Mouse (Mus musculus) inflammation-experienced regulatory T-cells, adult 6 months (primary cell): ENCODE results near the gene Gsk3a. TPM values are rescaled to one million over a fixed set of nuclear protein-coding genes. Genes with fewer than 3 reads are reported as not detected.

ENCODE experiments used
- ATAC-seq: one replicate; pipeline ENCODE4 v1.8.0; 2017
- polyA plus RNA-seq, 3 experiments: library from polyadenylated mRNA; unstranded; fragments of 100-300 nt; shearing (Covaris generic); gene quantifications; one replicate each; pipeline ENCODE4 v1.2.1; 2017

Gene Gsk3a
- polyA plus RNA-seq, 3 experiments from 2014 or later: 8.5 to 13.3 (median 8.9) TPM

DNA sequence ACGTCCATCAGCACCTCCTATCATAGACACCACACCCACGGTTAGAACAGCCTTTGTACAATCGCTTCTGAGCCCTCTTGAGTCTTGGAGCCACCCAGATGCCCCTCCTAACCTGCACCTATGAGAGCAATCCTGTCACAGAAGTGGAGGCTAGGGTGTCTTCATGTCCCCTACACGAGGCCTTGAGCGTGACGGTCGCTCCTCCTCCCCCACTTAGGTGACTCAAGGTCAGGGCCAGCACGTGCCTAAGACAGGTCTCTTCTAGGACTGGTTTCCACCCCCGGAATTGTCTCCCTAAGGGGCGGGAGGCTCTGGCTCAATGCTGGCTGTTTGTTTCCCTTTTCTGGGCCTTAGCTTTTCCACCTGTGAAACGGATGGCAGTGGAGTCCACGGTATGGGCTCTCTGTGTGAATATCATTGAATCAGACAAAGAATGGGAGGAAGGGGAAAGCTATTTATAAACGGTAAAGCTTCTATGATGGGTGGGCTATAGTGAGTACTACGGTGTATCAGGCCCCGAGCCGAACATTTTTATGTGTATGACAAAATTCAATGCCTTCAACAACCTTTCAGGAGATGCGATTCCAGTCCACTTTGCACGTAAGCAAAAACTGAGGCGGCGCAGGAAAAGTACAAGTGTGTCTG lies 17.1 kb downstream of the Gsk3a start, which contains the start of gene Dedd2:
TSS of gene Dedd2 (minus strand) at position 159 of the 645 bp plus-strand sequence.
- ATAC-seq: no peak

DNA sequence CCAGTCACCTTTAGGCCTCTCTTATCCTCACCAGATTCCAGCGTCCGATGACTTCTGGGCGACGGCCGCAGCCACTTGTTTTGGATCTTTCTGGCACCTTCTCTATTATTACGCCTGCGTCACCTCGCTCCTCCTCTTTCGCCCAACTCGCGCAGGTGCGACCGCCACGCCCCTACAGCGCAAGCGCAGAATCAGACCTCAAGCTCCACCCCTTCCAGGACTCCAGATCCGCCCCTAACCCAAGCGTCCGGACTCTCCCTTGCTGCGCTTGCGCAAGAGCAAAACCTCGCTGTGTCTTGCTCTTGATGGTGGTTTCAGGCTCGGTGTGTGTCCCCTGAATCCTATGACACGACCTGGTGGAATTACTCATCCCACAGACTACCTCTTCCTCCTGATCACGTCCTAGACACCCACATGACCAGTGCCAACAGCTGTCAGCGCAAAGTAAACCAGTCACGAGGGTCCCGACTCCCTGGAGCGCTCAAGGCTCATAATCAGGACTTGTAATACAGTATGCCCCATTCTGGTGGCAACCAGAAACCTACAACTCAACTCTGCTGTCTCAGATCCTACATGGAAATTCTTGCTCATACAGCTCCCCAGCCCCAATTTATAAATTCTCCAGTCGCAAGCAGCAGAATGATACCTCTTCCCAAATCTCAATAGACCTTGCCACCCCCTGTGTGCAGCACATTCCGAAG lies 17.7 kb downstream of the Gsk3a start:
- ATAC-seq: peak; percentile 74

DNA sequence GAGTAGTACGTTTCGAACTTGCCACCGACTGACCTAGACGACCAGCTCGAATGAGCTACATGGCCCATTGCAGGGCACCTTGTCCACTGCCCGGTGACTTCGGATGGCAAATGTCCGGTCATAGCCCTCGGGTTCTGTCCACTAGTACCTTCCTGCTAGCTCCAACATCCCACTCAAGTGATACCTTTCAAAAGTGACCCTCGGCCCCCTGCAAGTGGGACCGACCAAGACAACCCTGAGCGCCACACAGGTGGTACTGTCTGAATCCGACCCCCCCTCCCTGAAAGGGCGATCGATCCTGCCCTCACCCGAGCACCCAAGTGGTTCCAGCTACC lies 18.3 kb downstream of the Gsk3a start:
- peak; percentile 16 for ATAC-seq

DNA sequence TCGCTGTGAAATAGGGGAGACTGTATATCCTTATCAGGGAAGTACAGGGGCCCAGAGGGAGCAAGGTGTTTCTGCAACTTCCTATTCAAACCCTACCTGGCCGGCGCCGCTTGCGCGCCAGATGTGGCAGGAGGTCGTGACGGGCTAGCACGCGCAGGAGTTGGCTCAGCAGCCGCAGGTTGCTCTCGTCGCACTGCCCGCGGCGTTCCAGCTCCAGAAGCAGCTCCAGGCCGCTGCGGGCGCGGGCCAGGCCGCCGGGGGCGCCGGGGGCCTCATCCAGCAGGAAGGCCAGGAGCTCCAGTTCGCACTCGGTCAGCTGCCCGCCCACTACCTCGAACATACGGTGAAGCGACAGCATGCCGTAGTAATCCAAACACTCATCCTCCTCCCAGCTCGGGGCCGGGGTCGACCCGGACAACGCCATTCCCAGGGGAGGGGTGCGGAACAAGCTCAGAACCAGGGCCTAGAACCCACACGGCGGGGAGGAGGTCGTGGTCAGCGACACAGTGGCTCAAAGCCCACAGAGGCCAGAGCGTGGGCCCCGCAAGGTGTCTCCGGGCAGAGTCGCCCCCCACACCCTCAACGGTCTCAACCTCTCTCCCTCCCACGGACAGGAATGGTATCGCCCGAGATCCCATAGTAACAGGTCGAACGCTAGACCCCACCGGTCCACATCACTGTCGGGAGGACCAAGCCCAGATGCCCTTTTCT lies 18.8 kb downstream of the Gsk3a start:
- no peak for ATAC-seq

DNA sequence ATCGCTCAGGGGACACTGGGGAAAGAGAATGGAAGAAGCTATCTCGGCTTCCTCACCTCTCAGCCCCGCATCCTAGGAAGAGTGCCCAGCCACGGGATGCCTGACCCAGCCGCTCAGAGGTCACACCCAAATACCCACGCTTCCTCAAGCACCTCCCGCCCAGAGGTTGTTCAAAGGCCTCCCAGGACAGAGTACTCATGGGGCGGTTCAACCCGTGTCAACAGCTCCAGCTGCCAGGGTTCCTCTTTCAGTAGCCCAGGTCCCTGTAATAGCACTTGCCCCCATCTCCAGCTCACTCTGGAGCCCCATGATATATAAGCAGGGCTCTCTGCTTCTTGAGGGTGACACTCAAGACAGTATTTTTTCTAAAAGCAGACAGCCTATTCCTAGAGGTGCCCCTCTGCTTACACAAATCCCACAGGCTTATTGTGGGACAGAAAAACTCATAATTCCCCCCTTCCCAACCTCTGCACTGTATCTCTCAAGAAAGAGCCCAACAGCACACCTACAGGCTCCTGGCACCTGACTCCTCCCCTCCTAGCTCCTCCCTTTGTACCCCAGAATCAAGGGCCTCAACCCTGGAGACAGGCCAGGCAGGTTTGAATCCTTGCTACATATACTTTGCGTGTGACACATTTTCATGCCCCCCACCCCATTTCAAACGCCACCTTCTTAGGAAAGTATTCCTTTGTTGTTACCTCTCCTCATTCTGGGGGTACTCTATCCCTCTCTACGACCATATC lies 19.8 kb downstream of the Gsk3a start:
- ATAC-seq: no peak

DNA sequence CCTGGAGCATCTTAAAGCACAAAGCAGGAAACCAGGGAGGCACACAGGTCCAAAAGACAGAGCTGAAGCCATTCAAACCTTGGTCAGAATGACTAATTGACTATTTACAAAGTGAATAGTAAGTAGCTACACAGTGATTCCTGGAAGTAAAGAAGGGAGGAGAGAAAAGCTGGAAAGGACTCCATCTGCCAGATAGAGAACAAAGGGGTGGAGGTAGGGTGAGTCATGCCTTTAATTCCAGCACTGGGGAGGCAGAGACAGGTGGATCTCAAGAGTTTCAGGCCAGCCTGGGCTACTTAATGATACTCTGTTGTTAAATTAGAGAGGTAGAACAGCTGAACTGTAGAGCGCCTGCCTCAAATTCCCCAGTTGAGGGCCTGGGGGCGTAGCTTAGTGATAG lies 23.5 kb downstream of the Gsk3a start:
- ATAC-seq: no peak

DNA sequence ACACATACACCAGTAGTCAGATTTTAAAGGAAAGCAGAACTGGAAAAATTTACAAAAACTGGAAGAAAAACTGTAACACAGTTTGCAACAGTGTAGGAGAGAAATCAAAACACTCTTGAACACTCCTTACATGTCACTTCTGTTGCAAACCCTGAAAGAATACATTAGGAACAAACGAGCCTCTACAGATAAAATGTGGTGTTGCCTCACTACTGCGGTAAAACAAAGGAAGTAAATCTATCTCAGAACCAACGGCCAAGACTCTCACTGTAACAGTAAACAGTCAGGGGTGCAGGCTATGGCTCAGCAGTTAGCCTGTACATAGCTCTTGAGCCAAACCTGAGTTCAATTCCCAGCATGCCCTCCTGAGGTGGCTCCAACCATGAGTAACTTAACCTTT lies 24.6 kb downstream of the Gsk3a start:
- no peak for ATAC-seq

DNA sequence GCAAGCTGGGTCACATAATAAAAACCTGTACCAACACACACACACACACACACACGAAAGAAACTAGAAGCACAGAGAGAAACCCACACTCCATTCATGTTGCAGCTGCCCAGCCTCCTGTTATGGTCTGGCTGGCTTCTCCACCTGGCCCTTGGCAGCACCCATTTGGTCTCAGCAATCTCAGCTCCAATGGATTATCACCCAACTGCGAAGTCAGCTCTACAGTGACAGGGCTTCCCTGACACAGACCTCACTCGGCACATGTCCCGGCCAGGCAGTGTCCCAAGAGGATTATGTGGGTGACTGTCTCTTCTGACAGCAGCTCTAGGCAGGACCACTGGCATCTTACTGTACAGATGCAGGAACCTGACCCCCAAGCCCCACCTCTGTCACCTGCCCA lies 27.2 kb downstream of the Gsk3a start:
- no peak for ATAC-seq

DNA sequence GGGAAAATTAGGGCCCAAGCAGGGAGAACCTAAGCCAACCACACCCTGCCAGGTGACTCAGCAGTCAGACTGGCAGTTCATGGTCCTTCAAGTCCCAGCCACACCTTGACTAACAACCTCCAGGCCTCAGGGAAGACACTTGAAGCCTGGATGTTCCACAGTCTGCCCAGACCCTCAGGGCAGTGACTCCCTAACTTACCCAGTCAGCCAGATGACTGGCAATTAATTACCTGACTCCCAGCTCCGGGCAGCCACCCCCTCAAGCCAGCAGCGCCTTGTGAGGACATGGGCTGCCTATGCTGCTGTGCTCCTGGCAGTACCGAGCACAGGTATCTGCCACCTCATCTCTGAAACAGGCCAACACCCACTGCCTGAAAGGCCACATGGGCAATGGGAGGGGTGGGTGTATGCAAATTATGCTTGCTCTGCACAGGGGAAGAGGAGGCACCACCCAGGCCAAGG lies 28.5 kb downstream of the Gsk3a start:
- peak; percentile 63 for ATAC-seq

DNA sequence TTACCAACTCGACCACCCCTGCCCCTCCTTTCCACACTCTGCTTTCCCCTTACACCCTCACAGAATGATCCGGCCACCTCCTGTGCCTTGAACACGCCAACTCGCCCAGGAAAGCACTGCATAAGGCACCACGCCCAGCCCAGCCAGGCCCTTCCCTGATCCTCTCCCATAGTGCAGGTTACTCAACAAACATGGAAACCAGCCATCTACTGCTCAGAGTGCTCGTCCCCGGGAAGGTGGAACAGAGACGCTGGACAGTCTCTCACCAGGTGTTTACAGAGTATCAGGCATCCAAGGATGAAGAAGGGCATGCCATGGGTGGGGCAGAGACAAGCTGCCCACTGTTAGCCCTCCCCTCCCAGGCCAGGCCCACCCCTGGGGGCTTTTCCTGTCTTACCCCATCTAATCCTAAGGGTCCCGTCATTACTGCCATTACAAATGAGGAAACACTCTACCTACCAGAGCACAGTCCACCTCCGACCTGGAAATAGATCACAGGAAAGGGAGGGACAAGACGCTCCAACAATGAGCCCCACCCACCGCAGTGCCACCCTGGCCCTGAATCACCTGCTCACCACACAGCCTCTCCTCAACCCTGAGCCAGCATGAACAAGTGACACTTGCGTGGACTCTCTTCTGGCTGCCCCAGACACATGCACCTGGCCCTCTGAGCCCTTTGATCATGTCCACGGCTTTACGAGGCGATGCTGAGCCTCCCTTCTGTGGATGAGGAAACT lies 31.4 kb downstream of the Gsk3a start:
- ATAC-seq: peak; percentile 16

DNA sequence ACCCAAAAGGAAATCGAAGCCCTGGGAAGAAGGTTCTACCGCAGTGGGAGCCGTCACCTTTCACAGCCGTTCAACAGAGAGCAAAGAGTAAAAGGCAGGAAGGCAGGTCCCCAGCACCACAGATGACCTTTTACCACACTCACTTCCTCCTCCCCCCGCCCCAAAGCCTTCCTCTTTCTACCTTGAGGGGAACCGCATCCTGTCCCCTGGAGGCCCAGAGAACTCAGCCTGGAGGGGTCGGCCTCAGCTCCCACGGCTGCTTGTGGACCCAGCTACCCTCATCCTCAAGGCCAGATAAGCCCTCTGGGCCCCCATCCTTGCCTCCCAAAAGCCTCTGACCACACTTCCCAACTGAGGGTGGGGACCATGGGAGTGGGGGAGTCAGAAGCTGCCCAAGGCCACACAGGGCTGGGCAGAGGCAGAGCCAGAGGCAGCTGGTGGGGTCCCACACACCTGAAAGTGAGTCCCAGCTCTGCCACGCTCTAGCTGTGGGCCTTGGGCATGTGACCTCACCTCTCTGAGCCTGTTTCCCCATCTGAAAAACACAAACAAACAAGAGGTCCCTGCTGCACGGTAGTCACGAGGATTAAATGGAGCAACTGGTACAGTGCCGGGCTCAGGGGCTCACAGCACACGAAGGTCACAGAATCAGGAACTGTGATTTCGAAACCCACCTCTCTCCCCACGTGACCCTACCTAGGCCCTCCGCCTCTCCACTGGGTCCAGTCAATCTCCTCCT lies 32.1 kb downstream of the Gsk3a start:
- ATAC-seq: peak; percentile 91

DNA sequence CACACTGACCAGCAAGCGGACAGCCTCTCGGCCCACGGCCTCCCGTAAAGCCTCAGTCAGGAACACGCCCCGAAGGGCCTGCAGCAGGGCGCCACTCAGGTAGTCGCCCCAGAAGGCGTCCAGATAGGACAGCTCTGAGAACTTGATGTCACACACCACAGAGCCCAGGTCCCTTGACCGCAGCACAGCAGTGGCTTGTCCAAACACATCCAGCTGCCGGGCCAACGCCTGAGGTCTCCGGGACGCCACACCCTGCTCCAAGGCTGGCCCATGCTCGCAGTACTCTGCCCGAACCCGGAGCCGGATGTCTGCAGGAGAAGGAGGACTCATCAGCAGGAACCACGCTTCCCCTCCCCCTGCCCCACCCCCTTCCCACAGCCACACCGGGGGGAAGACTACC lies 34.0 kb downstream of the Gsk3a start:
- no peak for ATAC-seq

DNA sequence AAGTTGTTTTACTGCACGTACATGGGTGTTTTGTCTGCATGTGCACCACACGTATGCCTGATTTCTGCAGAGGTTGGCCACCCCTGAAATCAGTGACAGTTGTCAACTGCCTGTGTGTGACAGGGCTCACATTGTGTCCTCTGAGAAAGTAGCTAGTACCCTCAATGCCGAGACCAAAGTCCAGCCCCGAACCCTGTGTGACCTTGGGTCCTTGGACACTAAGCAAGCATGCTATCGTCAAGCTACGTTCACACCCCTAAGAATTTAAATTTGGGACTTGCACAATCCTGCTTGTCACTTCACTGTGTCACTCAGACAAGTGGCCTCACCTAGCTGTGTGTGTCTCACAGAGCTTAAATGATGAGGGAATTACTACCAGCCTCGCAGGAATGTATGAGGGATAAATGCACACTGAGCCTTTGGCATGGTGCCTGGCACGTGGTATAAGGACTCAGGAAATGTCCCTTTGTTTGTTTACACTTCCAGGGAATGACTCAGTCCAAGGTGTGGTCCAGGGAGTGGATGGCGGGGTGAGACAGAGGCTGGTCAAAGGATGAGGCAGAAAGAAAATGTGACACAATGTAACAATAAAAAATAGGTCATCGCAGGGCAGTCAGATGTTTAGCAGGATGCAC lies 40.1 kb downstream of the Gsk3a start:
- ATAC-seq: no peak

DNA sequence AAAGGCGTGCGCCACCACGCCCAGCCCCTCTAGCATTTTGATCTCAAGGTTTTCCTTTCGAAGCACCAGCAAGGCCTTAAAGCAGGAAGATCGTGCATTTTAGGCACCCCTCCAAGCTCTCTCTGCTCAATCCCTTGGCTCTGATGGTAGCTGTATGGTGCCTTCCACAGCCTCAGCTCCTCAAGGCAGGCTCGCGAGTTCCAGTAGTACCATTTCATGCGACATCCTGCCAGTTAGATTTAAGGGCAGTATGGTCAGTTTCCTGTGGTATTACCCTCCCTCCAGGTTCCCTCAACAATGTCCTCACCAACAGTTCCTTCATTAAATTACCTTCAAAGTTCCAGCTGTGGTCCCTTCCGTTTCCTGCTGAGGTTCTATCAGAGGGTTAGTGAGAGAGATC lies 41.5 kb downstream of the Gsk3a start:
- no peak for ATAC-seq

DNA sequence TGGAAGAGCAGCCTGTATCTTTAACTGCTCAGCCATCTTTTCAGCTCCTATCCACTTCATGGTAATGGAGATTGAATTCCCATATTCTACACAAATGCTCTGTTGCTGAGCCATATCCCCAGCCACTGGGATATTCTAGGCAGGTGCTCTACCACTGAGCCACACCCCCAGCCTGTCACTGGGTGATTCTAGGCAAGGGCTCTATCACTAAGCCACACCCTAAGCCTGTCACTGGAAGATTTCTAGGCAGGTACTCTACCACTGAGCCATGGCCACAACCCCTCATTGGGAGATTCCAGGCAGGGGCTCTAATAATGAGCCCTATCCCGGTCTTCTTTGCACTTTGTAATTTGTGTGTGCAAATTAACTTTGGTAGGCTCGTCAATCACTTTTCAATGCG lies 42.5 kb downstream of the Gsk3a start:
- ATAC-seq: no peak

DNA sequence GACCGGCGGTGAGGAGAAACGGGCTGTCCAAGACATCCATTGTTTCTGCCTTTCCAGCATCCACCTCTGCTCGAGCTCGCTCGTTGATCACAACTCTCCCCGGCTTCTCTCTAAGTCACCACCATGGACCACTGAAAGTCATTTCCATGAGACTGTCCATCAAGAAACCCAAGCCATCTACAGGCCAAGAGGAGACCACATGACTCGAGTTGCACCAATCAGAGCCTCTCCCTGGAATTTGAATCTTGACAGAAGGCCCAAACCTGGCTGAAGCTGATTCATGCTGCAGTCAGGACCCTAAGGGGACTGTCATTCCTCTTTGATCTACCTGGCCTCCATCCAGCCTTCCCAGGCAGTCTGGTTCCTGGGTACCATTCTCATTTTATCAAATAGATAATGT lies 45.5 kb downstream of the Gsk3a start:
- ATAC-seq: no peak

DNA sequence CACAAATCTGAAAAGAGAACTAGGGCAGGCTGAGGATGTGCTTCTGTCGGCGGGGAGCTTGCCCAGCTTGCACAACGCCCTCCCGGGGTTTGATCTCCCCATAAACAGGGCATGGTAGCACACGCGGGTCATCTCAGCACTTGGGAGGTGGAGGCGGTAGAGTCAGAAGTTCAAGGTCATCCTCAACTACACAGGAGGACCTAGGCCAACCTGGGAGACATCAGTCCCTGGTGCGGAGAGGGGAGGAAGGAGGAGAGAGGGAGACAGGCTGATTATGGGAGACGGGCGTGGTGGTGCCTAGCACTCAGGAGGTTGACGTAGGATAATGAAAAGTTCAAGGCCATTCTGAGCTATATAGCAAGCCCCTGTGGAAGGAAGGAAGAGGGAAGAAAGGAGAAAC lies 46.8 kb downstream of the Gsk3a start:
- ATAC-seq: no peak

DNA sequence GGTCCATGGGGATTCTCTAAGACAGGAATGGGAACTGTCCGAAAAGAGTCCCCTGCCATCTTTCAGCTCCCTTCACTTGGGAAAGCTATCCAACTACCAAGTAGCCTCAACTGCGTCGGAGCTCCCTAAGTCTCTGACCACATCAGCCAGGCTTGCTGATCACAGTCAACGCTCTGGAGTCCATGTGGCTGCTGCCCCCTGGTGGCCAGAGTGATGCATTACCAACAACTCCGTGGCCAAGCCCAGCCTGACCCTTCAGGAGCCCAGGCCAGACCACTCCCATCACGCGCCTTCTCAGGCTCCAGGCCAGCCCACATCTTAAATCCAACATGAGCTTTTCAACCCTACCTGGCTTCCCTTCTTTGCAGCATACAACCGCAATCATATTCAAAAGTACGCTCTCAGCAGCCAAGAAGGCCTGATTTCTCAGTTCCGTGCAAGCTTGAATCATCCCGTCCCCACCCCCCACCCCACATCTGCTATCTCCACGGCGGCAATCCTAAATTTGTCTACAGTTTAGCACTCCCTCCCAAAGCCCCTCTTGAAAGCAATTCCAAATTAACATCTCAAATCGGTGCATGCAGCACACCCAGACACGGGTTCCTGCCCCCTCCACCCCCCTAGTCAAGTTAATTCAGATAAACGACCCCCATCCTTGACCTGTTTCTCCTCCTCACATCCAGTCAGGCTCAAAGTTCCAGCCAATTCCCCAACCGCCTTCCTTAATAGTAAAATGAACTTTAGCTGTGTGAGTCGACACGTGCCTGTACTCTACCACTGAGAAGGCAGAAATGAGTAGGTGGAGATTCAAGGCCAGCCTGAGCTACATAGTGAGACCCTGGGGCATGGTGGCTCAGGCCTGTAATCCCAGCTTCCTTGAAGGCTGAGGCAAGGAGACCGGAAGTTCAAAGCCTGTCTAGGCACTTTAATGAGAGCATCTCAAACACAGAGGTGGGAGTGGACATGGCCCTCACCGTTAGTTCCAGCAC lies 49.7 kb downstream of the Gsk3a start:
- peak; percentile 52 for ATAC-seq

DNA sequence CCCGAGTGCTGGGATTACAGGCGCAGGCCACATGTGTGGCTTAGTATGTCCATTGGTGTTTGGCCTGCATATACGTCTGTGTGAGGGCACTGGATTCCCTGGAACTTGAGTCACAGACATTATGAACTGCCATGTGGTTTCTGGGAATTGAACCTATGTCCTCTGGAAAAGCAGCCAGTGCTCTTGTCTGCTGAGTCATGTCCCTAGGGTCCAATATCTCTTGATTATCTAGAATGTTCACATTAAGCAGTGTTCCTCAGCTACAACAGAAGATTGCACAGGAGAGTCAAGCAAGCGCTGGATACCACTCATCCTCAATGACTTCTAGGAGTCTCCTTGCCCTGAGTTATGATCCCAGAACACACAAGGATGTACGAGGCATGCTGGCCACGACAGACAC lies 53.6 kb downstream of the Gsk3a start:
- no peak for ATAC-seq

DNA sequence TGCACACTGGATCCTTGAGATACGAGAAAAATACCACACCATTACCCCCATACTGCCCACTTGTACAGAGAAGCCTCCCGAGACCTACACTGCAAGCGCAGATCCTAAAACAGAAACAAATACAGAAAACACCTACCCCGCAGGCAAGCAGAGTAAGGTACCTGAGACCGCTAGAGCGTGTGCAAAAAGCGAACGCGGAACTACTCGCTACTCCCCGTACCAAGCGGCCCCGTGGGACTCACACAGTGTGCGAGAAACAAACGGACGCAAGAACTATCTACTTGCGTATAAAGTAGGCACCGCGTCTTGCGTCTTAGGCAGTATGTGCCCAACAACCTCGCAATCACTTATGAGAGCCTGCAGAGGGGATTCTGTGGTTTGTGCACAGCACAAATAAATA lies 55.8 kb downstream of the Gsk3a start:
- ATAC-seq: no peak
